Mouse (Mus musculus) adipocyte (in vitro differentiated cells): ENCODE results near the gene Lsp1.

Experiments used
- DNase-seq: peaks from one replicate; pipeline ENCODE4 v3.0.0-alpha.2; 2016; ENCODE audit warnings: low spot score

Gene Lsp1

DNA sequence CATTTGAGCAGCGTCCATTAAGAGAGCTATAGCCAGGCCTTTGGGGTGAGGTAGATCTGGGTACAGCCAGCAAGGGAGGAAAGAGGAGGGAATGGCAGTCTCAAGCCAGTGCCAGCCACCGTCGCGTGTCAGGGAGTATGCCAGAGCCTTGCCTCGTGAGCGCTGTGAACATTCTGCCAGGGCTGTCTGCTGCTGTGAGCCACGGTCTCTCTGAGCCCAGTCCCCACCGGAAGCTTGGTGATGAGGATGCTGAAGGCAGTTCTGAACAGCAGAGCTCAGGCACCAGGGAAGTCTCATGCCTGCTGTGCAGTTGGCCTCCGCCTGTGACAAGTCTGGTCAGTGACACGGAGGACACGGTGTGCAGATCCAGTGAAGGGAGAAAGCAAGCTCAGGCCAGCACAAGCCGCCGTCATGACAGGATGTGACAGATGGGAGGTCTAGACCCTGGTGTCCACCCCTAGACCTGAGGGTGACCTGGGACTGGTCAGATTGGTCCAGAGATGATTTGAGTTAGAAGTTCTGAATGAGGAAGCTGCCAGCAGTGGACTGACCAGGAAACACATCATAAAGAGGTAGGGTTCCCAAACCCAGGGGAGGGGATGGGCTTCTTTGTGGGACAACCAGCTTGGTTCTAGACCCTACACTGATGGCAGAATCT, 16.3 kb downstream of the Lsp1 start:
- DNase-seq: no peak

- no peak for DNase-seq
Measured at GRCm38 (mm10) chr7:142478001-142478400, 17.4 kb downstream of the Lsp1 start.

- no peak for DNase-seq
Measured at GRCm38 (mm10) chr7:142478574-142478973, 18.0 kb downstream of the Lsp1 start.

DNA sequence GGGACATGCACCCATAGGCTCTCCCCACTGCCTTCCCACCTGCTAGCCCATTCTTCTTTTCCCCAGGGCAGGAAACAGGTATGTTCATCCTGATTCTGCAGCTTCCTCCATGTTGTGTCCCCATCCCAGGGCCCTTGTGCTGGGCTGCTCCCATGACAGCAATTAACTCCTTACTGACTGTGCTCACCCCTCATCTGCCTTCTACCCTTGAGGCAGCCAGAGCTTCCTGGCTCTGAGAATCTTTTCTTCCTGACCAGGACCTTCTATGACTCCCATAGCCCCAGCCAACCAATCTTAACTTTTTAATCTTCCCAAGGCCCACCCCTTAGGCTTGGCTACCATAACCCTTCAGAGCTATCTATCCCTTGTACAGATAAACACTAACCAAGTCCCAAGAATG, 18.7 kb downstream of the Lsp1 start:
- DNase-seq: no peak

DNA sequence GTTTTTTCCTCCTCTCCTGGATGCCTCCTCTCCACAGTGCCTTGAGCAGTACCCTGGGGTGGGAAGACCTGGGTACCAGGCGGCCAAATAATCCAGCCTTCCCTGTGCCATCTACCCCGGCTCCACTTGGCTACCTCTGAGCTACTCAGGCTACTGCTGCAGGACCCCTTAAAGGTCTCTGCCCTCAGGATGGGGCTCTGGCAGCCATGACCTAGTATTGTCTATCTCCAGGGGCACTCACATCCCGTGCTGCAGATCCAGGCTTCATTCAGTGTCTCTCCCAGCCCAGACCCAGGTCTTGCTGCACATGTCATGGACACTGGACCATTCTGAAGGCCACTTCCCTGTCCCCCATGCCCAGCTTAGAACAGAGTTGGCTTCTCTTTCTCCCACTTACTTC, 19.3 kb downstream of the Lsp1 start:
- no peak for DNase-seq

- DNase-seq: no peak
Measured at GRCm38 (mm10) chr7:142480661-142481060, 20.1 kb downstream of the Lsp1 start.

GRCm38 (mm10) chr7:142481186-142481567, 20.6 kb downstream of the Lsp1 start:
- DNase-seq: peak; percentile 70

GRCm38 (mm10) chr7:142481568-142482255, 21.1 kb downstream of the Lsp1 start:
- DNase-seq: no peak

DNA sequence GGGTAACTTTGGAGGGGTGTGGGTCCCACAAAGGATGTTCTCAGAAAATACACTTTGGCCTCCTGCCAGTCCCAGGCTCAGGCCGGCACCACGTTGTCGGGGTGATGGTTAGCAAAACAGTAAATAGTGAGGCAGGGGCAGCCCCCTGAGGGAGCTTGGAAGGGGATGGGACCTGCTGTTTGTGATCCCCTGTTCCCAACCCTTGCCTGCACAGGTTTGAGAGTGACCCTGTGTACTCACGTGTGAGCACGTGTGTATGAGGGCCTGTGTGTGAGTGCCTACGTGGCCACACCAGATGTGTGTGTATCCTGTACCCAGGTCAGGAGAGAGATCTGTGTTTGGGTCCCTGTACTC, 21.6 kb downstream of the Lsp1 start:
- DNase-seq: no peak

DNA sequence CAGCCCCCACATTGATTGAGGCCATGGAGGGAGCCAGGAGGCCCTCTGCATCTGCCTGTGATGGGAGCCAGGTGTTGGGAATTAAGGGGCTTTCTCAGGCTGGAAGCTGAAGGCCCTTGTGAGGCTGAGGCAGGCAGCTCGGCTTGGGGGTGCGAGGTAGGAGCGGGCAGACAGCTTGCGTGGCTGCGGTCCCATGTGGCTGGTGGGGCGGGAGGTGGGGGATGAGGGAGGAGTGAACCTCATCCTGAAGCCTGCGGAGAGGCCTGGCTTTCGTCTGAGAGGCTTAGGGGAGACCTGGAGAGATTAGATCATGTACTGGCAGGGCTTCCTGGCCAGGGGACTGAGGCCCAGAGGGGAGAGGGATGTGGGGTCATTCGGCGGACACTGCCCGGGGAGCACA, 22.5 kb downstream of the Lsp1 start:
- no peak for DNase-seq

- no peak for DNase-seq
Measured at GRCm38 (mm10) chr7:142484780-142485179, 24.2 kb downstream of the Lsp1 start.

DNA sequence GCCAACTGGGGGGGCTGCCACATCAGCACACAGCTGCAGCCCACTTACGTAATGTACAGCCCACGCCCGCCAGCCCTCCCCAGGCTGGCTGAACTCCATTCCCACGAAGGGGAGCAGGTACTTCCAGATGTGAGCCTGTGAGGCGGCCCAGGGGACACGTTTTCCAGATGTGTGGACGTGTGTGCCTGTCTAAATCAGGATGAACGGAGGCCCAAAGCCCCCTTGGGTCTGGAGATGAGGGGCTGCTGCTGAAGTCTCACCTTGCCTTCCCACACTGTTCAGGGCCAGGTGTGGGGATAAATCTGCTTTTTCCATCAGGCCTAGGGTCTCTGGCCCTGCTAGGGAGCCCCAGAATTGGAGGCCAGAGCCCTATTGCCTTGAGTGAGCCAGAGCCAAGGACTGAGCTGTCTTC, 26.1 kb downstream of the Lsp1 start:
- DNase-seq: no peak

GRCm38 (mm10) chr7:142487341-142487859, 26.8 kb downstream of the Lsp1 start:
- peak; percentile 6 for DNase-seq

GRCm38 (mm10) chr7:142488053-142488452, 27.4 kb downstream of the Lsp1 start:
- DNase-seq: no peak

- no peak for DNase-seq
Measured at GRCm38 (mm10) chr7:142493535-142493934, 32.9 kb downstream of the Lsp1 start.

DNA sequence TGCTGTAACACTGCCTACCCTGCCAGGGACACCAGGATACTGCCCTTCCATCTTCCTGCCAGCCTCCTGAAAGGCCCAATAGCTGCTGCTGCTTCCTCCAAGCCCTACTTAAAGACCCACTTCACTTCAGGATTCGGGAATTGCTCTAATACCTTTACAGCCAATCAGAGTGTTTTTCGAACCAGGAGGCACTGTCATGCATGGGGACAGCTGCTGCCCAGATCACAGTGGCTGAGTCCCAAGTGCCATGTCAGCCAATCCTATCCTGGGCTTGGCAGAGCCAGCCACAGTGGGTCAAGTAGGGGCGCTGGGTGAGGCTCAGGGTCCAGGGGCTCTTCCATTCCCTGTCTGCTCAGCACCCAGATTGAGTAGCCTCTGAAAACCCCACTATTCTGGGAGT, 35.5 kb downstream of the Lsp1 start:
- DNase-seq: no peak

DNA sequence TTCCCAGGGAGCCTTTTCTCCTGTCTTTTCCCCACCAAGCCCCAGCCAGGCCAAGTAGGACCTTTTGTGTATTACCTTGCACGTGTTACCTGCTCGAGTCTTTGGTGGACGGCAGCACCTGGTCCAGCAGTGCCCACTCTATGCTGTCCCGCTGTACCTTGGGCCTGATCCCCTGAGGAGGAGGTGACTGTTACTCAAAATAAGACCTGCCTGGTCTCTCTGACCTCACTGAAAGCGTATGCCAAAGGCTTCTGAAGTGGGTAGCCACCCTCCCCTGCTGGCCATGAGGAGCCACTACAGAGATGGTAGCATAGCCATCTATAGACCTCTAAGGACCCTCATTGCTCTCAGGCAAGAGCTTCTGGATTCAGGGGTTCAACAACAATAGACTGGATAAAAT, 36.2 kb downstream of the Lsp1 start:
- no peak for DNase-seq

DNA sequence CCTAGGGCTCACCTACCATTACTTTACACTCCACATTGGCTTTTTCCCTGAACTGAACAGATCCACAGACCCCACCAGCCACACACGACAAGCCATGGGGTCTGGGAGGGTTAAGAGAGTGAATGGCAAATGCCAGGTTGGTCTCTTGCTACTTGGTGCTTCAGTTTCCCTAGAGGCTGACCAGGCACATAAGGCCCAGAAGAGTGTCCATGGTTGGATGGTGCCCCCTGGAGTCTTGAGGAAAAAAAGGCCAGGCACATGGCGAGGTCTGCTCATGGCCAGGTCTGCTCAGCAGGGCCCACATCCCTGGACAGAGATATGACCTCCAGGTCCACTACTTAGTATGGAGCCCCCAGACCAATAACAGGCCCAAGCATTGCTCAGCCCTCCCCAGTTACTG, 37.2 kb downstream of the Lsp1 start:
- DNase-seq: peak; percentile 35

DNA sequence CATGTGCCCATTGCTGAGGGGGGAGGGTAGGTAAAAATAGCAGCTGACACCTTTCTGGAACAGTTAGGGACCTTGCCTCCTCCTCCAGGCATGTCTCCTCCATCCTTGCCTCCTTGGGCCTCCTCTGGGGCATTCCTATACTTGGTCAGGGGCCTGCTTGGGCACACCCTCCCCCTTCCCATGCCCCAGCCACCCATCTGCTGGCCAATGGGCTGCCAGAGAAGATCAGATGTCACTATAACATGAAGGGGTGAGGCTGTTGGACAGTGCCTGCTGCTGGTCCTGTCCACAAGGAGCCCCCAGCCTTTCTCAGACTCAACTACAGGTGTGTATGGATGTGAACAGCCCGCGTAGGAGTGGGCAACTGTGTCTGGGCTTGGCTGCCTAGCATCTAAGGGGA, 38.0 kb downstream of the Lsp1 start, which contains the start of gene Tnnt3:
Tnnt3 (plus strand) TSS at position 262 of the 400 bp plus-strand sequence.
- DNase-seq: no peak

DNA sequence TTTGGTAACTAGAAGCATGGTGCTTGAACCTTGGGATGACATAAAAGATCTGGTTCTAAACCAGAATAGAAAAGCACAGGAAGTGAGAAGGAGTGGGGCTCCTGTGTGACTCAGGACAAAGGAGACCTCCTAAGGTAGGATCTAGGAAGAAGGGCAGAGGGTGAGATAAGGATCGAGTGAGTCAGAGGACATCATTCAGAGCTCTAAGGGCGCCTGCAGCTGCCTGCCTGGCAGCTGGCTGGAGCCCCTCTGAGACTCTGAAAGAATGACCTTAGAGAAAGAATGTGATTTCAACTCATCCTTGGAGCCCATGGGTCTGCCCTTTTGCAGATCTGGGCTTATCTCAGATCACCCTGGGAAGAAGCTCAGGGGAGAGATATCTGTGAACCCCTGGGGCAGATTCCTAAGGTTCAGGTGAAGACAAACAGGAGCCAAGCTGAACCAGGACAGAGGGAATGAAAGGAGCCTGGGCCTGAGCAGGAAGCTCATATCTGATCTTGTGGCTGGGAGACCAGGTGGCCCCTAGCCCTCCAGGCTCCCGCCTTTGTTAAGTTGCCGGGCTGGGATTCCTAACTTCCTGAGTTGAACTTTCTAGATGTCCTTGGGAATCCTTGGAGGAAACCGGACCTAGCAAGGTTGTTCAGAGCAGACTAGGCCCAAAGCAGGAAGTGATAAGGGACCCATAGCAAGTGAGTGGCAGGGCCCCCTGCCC, 38.6 kb downstream of the Lsp1 start:
- no peak for DNase-seq

GRCm38 (mm10) chr7:142500032-142500431, 39.4 kb downstream of the Lsp1 start:
- no peak for DNase-seq

- no peak for DNase-seq
Measured at GRCm38 (mm10) chr7:142503206-142503605, 42.6 kb downstream of the Lsp1 start.

GRCm38 (mm10) chr7:142505942-142506341, 45.3 kb downstream of the Lsp1 start:
- DNase-seq: no peak
